Mouse (Mus musculus): Measurements from ENCODE around the gene Prr15.

Gene Prr15

GRCm38 (mm10) chr6:54332203-54332602 lies 6.6 kb downstream of the Prr15 start:
- DNase-seq (ENCODE audit: low spot score), result no peak

DNA sequence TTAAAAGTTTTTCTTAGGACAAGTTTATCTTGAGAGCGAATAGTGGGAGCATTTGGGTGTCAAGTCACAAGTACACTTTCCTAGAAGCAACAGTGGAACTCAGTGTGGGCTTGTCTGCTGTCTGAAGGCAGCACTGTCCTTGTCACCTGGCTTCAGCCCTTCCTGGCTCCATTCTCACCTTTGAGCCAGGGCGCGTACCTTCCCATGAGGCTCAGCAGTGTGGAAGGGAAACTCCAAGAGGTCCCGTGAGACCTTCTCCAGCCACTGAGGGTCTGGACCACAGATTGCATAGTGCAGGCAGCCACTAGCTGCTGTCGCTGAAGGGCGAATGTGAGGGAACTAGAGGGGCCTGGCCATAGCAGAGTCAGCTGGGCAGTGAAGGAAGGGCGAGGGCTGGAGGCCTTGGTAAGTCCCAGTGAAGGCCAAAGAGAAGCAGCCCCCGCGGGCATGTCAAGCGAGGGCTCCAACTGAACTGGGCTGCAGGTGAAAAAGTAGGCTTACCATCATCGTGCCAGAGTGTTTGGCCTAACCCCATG lies 7.5 kb downstream of the Prr15 start:
- DNase-seq (ENCODE audit: low spot score), result no peak

- no peak for DNase-seq (ENCODE audit: low spot score)
These were observed 8.2 kb downstream of the Prr15 start for GRCm38 (mm10) chr6:54333652-54334396.

- DNase-seq (ENCODE audit: low spot score), result no peak
These were observed 11.7 kb downstream of the Prr15 start for GRCm38 (mm10) chr6:54337321-54337720.

GRCm38 (mm10) chr6:54341133-54341532 lies 15.5 kb downstream of the Prr15 start:
- DNase-seq (ENCODE audit: low spot score), result no peak

GRCm38 (mm10) chr6:54342223-54342622 lies 16.6 kb downstream of the Prr15 start:
- no peak for DNase-seq (ENCODE audit: low spot score)

DNA sequence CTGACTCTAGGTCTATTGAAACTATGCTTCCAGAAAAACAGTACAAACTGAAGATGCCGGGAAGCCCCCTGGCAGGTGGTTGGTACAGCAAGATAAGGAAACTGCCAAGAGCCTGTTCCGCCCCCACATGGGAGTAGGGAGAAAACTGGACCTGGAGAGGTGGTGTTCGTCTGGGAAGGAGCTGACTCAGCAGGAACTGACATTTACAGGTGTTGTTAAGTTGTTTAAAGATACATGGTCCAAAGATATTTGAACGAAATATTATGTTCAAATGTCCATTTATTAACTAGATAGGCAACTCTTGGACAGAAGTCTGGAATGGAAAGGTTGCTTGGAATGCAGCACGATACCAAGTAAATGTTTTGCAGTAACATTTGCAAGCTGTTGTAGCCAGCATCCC lies 26.2 kb downstream of the Prr15 start:
- no peak for DNase-seq (ENCODE audit: low spot score)

GRCm38 (mm10) chr6:54352931-54353690 lies 27.5 kb downstream of the Prr15 start:
- no peak for DNase-seq (ENCODE audit: low spot score)

- no peak for DNase-seq (ENCODE audit: low spot score)
These were observed 28.1 kb downstream of the Prr15 start for GRCm38 (mm10) chr6:54353698-54354097.

DNA sequence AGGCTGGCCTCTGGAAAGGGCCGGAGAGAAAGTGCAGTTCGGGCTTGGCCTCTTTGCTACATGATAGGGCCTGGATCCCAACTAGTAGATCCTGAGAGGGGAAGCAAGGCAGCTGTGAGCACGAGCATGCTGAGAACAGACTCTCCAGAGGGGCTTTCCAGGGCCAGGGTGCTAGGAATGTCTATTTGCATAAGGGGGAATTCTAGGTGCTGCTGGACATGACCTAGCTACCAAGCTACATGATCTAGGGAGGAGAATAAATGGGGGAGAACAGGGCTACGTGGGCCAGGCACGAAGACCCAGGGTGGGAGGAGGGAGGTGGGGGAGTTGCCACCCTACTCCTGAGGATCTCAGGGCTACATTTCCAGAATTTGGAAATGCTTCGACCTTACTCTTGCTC lies 30.0 kb downstream of the Prr15 start:
- no peak for DNase-seq (ENCODE audit: low spot score)

DNA sequence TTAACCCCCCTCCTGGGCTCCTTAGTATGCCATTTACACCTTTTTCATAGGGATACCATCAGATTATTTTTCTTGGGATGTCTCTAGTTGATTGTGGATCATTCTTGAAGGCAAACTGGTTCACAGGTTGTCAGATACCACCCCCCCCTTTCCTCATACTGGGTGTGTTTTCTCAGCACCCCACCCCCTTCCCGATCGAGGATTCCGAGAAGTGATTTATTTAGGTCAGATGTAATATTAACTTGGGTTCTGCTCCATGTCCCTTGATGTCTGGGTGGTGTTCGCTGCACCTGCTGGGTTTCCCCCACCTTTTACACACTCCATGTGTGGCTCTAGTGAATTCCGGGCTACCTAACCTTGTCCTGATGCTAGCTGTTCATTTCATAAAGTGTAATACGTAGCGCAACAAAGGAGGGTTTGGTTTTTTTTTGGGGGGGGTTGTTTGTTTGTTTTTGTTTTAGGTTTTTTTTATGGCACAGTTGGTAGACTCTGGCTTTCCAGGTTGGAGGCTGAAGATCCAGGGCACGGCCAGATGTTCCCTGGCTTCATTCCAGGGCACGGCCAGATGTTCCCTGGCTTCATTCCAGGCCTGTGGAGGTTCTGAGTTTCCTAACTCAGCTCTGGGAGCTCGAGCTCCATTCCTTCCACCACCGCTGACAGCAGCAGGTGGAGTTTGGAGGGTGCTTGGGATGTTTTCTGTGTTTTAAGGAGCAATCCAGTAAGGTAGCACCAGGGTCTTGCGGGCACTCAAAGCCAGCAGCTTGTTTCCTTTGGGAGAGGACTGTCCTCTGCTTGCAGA lies 37.1 kb downstream of the Prr15 start:
- no peak for DNase-seq (ENCODE audit: low spot score)

DNA sequence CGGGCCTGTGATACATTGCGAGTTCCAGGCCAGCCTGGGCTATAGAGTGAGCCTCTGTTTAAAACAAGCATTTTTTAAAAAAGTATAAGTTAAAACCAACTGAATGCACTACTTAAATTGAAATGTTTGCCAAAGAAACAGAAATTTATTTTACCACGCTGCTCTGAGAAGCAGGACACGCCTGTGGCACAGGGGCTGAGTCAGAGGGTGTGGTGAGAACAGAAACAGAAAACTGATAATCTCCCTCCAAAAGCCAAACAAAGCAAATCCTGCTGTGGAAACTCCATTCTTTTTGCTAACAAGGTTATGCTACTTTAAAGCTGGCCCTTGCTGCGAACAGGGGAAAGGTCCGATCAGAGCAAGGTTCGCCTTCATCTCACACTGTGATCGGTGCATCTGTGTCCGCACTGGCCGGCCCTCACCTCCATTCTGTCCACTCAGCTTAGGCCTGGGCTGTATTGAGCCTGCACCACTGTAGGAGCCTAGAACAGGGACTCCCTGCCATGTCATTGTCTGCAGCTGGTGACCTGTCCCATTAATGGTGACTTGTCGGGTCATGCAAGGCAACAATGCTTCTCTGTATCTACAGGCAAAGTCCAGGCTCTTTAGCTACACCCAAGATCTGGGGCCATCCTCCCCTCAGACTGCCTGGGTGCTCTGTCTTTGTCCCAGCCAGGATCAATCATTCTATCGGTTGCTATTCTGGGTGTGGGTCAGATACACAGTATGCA lies 38.9 kb downstream of the Prr15 start:
- no peak for DNase-seq (ENCODE audit: low spot score)

- DNase-seq (ENCODE audit: low spot score), result no peak
These were observed 41.0 kb downstream of the Prr15 start for GRCm38 (mm10) chr6:54366607-54367006.

- DNase-seq (ENCODE audit: low spot score), result no peak
These were observed 42.4 kb downstream of the Prr15 start for GRCm38 (mm10) chr6:54368071-54368470.

- DNase-seq (ENCODE audit: low spot score), result no peak
These were observed 44.4 kb downstream of the Prr15 start for GRCm38 (mm10) chr6:54369913-54370542.

DNA sequence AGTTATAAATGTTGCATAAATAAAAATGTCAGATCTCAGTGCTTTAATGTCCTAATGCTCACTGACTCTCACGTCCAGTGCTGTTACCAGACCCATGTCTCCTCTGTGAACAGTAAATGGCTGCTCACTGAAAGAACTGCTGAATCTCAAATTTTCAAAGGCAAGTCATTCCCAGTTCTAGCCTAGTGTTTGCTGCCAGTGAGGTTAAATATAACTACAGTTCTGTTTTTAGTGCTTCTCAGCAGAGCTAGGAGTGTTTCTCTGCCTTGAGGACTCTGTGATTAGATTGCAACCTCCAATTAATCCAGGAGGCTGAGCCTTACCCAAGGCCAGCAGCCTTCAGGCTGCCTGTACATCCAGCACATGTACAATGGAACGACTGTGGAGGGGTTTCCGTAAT lies 46.2 kb downstream of the Prr15 start:
- no peak for DNase-seq (ENCODE audit: low spot score)

GRCm38 (mm10) chr6:54379356-54379755 lies 53.7 kb downstream of the Prr15 start:
- no peak for DNase-seq (ENCODE audit: low spot score)

All from ovary, postnatal 10 days (tissue).